Mouse (Mus musculus): ENCODE measurements around the gene Prok1. TPM values are rescaled to one million over a fixed set of nuclear protein-coding genes. Genes with fewer than 3 reads are reported as not detected.

The Prok1 gene
- total RNA-seq, 1 experiment from 2014 or later: not detected

- ATAC-seq (replicated peaks; ENCODE audit: insufficient number of reproducible peaks, low FRiP score, low TSS enrichment, poor library complexity, severe bottlenecking): no peak
Observed at GRCm38 (mm10) chr3:107246876-107247275, 7.4 kb upstream of the Prok1 start.

- no peak for ATAC-seq (replicated peaks; ENCODE audit: insufficient number of reproducible peaks, low FRiP score, low TSS enrichment, poor library complexity, severe bottlenecking)
Observed at GRCm38 (mm10) chr3:107241389-107242094, 2.0 kb upstream of the Prok1 start.

GRCm38 (mm10) chr3:107238471-107238980, 981 bp downstream of the Prok1 start:
- ATAC-seq (replicated peaks; ENCODE audit: insufficient number of reproducible peaks, low FRiP score, low TSS enrichment, poor library complexity, severe bottlenecking): no peak

GRCm38 (mm10) chr3:107238051-107238450, 1.5 kb downstream of the Prok1 start:
- ATAC-seq (replicated peaks; ENCODE audit: insufficient number of reproducible peaks, low FRiP score, low TSS enrichment, poor library complexity, severe bottlenecking): no peak

- ATAC-seq (replicated peaks; ENCODE audit: insufficient number of reproducible peaks, low FRiP score, low TSS enrichment, poor library complexity, severe bottlenecking): no peak
Observed at GRCm38 (mm10) chr3:107233945-107234344, 5.6 kb downstream of the Prok1 start.

GRCm38 (mm10) chr3:107233351-107233813, 6.1 kb downstream of the Prok1 start:
- ATAC-seq (replicated peaks; ENCODE audit: insufficient number of reproducible peaks, low FRiP score, low TSS enrichment, poor library complexity, severe bottlenecking): peak; percentile 56

- no peak for ATAC-seq (replicated peaks; ENCODE audit: insufficient number of reproducible peaks, low FRiP score, low TSS enrichment, poor library complexity, severe bottlenecking)
Observed at GRCm38 (mm10) chr3:107231202-107231601, 8.3 kb downstream of the Prok1 start.

GRCm38 (mm10) chr3:107230527-107230926, 9.0 kb downstream of the Prok1 start, which contains the start of gene A630076J17Rik:
TSS of gene A630076J17Rik (plus strand) at chr3:107230614.
- ATAC-seq (replicated peaks; ENCODE audit: insufficient number of reproducible peaks, low FRiP score, low TSS enrichment, poor library complexity, severe bottlenecking): no peak

GRCm38 (mm10) chr3:107229822-107230221, 9.7 kb downstream of the Prok1 start:
- no peak for ATAC-seq (replicated peaks; ENCODE audit: insufficient number of reproducible peaks, low FRiP score, low TSS enrichment, poor library complexity, severe bottlenecking)

GRCm38 (mm10) chr3:107229221-107229620, 10.3 kb downstream of the Prok1 start:
- ATAC-seq (replicated peaks; ENCODE audit: insufficient number of reproducible peaks, low FRiP score, low TSS enrichment, poor library complexity, severe bottlenecking): no peak

GRCm38 (mm10) chr3:107225820-107226219, 13.7 kb downstream of the Prok1 start:
- ATAC-seq (replicated peaks; ENCODE audit: insufficient number of reproducible peaks, low FRiP score, low TSS enrichment, poor library complexity, severe bottlenecking): no peak

GRCm38 (mm10) chr3:107223230-107223629, 16.3 kb downstream of the Prok1 start:
- ATAC-seq (replicated peaks; ENCODE audit: insufficient number of reproducible peaks, low FRiP score, low TSS enrichment, poor library complexity, severe bottlenecking): no peak

- ATAC-seq (replicated peaks; ENCODE audit: insufficient number of reproducible peaks, low FRiP score, low TSS enrichment, poor library complexity, severe bottlenecking): no peak
Observed at GRCm38 (mm10) chr3:107221608-107222007, 17.9 kb downstream of the Prok1 start, which contains the start of gene Cym. TSS of gene Cym (minus strand) at chr3:107221732.

- ATAC-seq (replicated peaks; ENCODE audit: insufficient number of reproducible peaks, low FRiP score, low TSS enrichment, poor library complexity, severe bottlenecking): no peak
Observed at GRCm38 (mm10) chr3:107218572-107218971, 20.9 kb downstream of the Prok1 start.

GRCm38 (mm10) chr3:107217101-107217480, 22.4 kb downstream of the Prok1 start:
- no peak for ATAC-seq (replicated peaks; ENCODE audit: insufficient number of reproducible peaks, low FRiP score, low TSS enrichment, poor library complexity, severe bottlenecking)

- ATAC-seq (replicated peaks; ENCODE audit: insufficient number of reproducible peaks, low FRiP score, low TSS enrichment, poor library complexity, severe bottlenecking): no peak
Observed at GRCm38 (mm10) chr3:107216400-107217100, 23.0 kb downstream of the Prok1 start.

GRCm38 (mm10) chr3:107214606-107215005, 24.9 kb downstream of the Prok1 start:
- no peak for ATAC-seq (replicated peaks; ENCODE audit: insufficient number of reproducible peaks, low FRiP score, low TSS enrichment, poor library complexity, severe bottlenecking)

- ATAC-seq (replicated peaks; ENCODE audit: insufficient number of reproducible peaks, low FRiP score, low TSS enrichment, poor library complexity, severe bottlenecking): no peak
Observed at GRCm38 (mm10) chr3:107207625-107208253, 31.8 kb downstream of the Prok1 start.

- no peak for ATAC-seq (replicated peaks; ENCODE audit: insufficient number of reproducible peaks, low FRiP score, low TSS enrichment, poor library complexity, severe bottlenecking)
Observed at GRCm38 (mm10) chr3:107206490-107207150, 32.9 kb downstream of the Prok1 start.

Measured in monocyte, adult 5-6 weeks (primary cell).